Mouse (Mus musculus) stomach, postnatal 0 days (tissue): Measurements from ENCODE around the gene Cep170b. TPM values are rescaled to one million over a fixed set of nuclear protein-coding genes. Genes with fewer than 3 reads are reported as not detected.
A peak's percentile ranks its signal among the peaks of the same experiment; 100 is the strongest.

ENCODE experiments used
- ATAC-seq: fragments of 200-750 bp; cut with Nextera tagmentation; 2 replicates; pipeline ENCODE4 v1.8.0; 2017; ENCODE audit not compliant: low FRiP score, low TSS enrichment
- DNase-seq: peaks from one replicate; pipeline ENCODE4 v3.0.0-alpha.2; 2016; ENCODE audit warnings: low spot score
- H3K27ac ChIP-seq: fragments of 300-500 bp; sonication (generic); replicated peaks from 2 replicates; pipeline ENCODE4 v1.5.1; 2014; ENCODE audit warnings: mild to moderate bottlenecking, control low read depth
- H3K27me3 ChIP-seq: fragments of 300-500 bp; sonication (generic); 2 replicates; pipeline ENCODE4 v1.6.1; 2014; ENCODE audit warnings: low read length; ENCODE audit not compliant: control insufficient read depth, insufficient read depth
- H3K36me3 ChIP-seq: fragments of 300-500 bp; sonication (generic); 2 replicates; pipeline ENCODE4 v1.6.1; 2014; ENCODE audit warnings: low read length, mixed read lengths; ENCODE audit not compliant: control insufficient read depth, insufficient read depth
- H3K4me1 ChIP-seq: fragments of 300-500 bp; sonication (generic); replicated peaks from 2 replicates; pipeline ENCODE4 v1.6.1; 2014; ENCODE audit warnings: antibody characterized with exemption; ENCODE audit not compliant: control insufficient read depth, insufficient read depth
- H3K4me2 ChIP-seq: fragments of 300-500 bp; sonication (generic); replicated peaks from 2 replicates; pipeline ENCODE4 v1.6.1; 2014; ENCODE audit warnings: low read depth, mild to moderate bottlenecking, control low read depth, moderate library complexity
- H3K4me3 ChIP-seq: fragments of 300-500 bp; sonication (generic); 2 replicates; pipeline ENCODE4 v1.5.1; 2014; ENCODE audit warnings: low read depth, low read length, control low read depth
- H3K9ac ChIP-seq: fragments of 300-500 bp; sonication (generic); 2 replicates; pipeline ENCODE4 v1.6.1; 2014; ENCODE audit warnings: mild to moderate bottlenecking, low read length, control low read depth, mixed read lengths
- H3K9me3 ChIP-seq: fragments of 300-500 bp; sonication (generic); 2 replicates; pipeline ENCODE4 v1.6.1; 2016; ENCODE audit warnings: low read length; ENCODE audit not compliant: control insufficient read depth
- CTCF ChIP-seq: IDR thresholded peaks from 2 replicates; pipeline ENCODE4 v1.5.1; 2016; ENCODE audit warnings: antibody characterized with exemption, low read depth, mild to moderate bottlenecking, moderate library complexity
- EP300 ChIP-seq: optimal IDR thresholded peaks from 2 replicates; pipeline ENCODE3; 2016; ENCODE audit warnings: antibody characterized with exemption
- WGBS: fragments of 180-500 bp; shearing (Covaris S2); extraction: QIAGEN DNeasy Blood & Tissue Kit; methylation state at CpG from one replicate; pipeline ENCODE4 v1.1.7; 2014; 5-methylcytosine and 5-hydroxymethylcytosine counted together
- polyA plus RNA-seq: library from polyadenylated mRNA; unstranded; fragments of >200 nt; fragmentation: Nextera tagmentation; extraction: Ambion mirVana; gene quantifications from 2 replicates; pipeline ENCODE4 v1.2.1, GENCODE M21; 2015

The Cep170b gene
- polyA plus RNA-seq, 1 experiment from 2014 or later = 20.7 TPM

DNA sequence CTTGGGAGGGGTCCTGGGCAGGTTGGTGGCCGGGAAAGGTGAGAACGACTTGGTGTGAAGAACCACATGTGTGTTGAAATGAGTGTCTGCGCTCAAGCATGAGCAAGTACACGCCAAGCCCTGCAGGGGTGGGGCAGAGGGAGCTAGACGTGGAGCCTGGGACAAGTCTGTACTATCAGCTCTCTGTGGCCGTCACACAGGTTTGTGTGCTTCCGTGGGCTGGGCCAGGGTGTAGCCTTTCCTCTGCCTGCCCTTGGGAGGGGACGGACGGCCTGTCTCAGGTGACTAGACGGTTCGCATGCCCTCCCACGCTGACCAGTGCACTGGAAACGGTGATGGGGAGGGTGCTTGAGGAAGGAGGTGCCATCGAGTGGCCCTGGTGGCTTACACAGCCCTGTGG, 10.6 kb downstream of the Cep170b start:
- no peak overlapping the region for H3K4me2 ChIP-seq
- ATAC-seq (peak; percentile 84), DNase-seq (peak; percentile 83)
- H3K9ac ChIP-seq = no peak overlapping the region; the same call in 1 of the 2 replicates
- no peak overlapping the region for H3K4me3 ChIP-seq
- H3K4me1 ChIP-seq = peaks cover 2% of the 10 kb centered on the region; the same call in 1 of the 2 replicates
- TF ChIP-seq CTCF = no peak
- no peaks in the 10 kb centered on the region for H3K27me3 ChIP-seq
- peaks cover 21% of the 10 kb centered on the region for H3K36me3 ChIP-seq
- H3K27ac ChIP-seq = peak overlapping the region; percentile 78
- 49% methylated on average over 14 of the region's 14 CpGs for WGBS
- H3K9me3 ChIP-seq = no peaks in the 10 kb centered on the region

DNA sequence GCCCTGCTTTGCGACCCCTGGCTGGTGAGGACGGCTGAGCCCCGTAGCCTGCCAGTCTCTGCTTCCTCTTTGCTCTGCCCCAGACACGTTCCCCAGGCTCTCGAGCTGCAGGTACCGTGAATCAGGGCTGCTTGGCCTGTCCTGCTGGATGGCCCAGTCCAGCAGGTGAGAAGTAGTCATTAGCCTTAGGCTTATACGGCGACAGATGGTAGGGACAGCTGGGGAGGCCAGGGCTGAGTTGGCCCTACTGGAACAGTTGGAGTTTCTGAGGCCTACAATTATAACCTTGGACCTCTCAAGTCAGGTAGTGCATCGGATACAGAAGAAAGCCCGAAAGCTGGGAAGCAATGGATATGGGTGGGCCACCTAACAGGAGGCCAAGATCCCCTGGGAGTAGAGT, 12.3 kb downstream of the Cep170b start:
- Histone ChIP-seq H3K27ac (no peak overlapping the region), H3K27me3 (no peaks in the 10 kb centered on the region), H3K9me3 (no peaks in the 10 kb centered on the region), H3K36me3 (peaks cover 36% of the 10 kb centered on the region), H3K9ac (no peak overlapping the region), H3K4me2 (no peak overlapping the region), H3K4me3 (no peak overlapping the region), H3K4me1 (peaks cover 2% of the 10 kb centered on the region; the same call in 1 of the 2 replicates)
- DNase-seq (no peak), ATAC-seq (no peak)
- no peak for TF ChIP-seq EP300
- TF ChIP-seq CTCF = no peak
- WGBS = 84% methylated on average over 10 of the region's 10 CpGs

DNA sequence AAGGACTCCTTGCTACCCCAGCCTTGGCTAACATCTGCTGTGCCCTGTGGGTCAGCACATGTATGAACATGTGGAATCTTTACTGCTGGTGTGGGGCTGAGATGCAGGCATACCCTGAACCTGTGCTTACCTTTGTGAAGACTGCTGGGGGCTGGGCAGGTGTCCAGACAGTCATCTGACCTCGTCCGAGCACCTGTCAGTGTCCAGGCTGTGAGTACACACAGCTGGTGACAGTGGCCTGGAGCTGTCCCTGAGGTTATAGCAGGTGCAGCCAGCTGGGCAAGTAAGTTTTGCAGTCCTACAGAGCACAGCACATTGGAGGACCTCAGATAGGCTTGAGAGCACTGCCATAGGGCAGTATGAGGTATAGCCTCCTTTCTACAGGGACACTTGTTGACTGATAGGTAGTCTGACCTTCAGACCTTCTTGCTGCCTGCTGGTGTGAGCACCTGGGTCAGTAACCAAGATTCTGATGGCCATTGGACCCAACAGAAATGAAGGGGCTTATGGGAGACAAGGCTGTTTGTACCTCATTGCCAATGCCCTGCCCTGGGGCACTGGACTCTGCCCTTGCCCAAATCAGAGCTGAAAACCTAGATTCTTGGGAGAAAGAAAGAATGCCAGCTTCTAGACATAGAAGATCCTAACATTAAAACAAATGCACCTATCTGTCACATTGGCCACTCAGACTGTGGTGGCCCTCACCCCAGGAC, 14.0 kb downstream of the Cep170b start:
- TF ChIP-seq EP300 (no peak), CTCF (no peak)
- ATAC-seq (no peak), DNase-seq (no peak)
- H3K9ac ChIP-seq = no peak overlapping the region
- H3K27ac ChIP-seq = no peak overlapping the region
- no peak overlapping the region for H3K4me2 ChIP-seq
- H3K27me3 ChIP-seq = no peaks in the 10 kb centered on the region
- peaks cover 51% of the 10 kb centered on the region for H3K36me3 ChIP-seq
- no peak overlapping the region for H3K4me3 ChIP-seq
- WGBS = 68% methylated on average over 2 of the region's 2 CpGs
- H3K9me3 ChIP-seq = no peaks in the 10 kb centered on the region
- 0 out of 2 replicates have a peak, but pooled peaks cover 2% of the 10 kb centered on the region for H3K4me1 ChIP-seq

DNA sequence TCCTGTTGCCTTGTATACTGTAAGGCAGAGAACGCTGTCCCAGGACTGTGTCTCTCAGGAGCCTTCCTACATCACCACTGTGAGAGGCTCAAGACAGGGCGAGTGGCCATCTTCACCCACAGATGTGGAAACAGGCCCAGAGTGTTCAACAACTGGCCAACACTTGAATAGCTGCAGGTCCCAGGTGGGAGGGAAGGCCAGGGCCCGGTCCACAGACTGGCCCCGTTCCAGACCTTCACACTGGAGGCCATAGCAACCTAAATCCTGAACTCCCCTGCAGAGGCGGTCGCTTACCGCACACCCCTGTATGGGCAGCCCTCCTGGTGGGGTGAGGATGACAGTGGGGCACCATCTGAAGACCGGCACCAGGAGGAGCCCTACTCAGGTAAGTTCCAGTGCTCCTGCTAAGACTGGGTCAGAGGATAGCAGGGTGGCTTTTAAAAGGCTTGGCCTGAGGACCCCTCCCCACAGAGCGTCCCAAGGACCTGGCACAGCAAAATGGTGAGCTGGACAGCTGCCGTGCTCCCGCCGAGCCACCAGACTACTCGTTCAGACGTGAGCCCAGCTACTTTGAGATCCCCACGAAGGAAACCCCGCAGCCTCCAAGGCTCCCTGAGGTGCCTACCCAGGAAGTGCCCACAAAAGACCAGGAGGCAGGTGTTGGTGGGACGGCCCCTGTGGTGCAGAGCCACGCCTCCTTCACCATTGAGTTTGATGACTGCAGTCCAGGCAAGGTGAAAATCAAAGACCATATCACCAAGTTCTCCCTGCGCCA, 14.8 kb downstream of the Cep170b start:
- WGBS = 90% methylated on average over 19 of the region's 19 CpGs

DNA sequence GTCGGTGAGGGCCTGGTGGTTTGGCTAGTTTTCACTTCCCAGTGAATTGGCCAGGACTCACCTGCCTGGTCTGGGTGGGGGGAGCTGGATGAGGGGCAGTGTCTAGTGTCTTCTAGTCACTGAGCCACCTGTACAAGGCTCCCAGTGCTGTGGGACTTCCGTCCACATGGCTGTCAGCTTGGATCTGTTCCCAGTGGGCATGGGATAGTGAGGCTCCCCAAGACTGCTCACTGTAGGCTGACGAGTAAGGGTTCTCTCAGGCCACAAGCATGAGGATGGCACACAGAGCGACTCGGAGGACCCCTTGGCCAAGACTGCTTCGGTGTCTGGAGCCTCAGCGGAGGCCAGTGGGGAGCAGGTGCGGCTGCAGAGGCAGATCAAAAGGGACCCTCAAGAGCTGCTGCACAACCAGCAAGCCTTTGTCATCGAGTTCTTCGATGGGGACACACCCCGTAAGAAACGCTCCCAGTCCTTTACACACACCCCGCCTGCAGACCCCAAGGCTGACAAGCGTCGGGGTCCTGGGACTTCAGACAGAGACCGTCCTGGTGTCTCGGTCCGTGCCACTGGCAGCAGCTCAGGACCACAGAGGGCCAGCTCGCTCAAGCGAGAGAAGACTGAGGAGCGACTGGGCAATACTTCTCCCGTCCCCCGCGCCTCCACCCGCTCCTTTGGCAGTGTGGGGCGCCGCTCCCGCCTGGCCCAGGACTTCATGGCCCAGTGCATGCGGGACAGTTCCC, 15.8 kb downstream of the Cep170b start:
- H3K4me3 ChIP-seq = no peak overlapping the region
- peaks cover 53% of the 10 kb centered on the region for H3K36me3 ChIP-seq
- no peaks in the 10 kb centered on the region for H3K9me3 ChIP-seq
- no peak for TF ChIP-seq CTCF
- TF ChIP-seq EP300 = no peak
- DNase-seq (no peak), ATAC-seq (no peak)
- no peaks in the 10 kb centered on the region for H3K4me1 ChIP-seq
- no peak overlapping the region for H3K4me2 ChIP-seq
- no peak overlapping the region for H3K27ac ChIP-seq
- no peak overlapping the region for H3K9ac ChIP-seq
- no peaks in the 10 kb centered on the region for H3K27me3 ChIP-seq
- WGBS = 91% methylated on average over 29 of the region's 29 CpGs

More for the DNA sequence above, 14.8 kb downstream of the Cep170b start:
- DNase-seq = no peak
- H3K27ac ChIP-seq = no peak overlapping the region
- H3K4me1 ChIP-seq = 0 out of 2 replicates have a peak, but pooled peaks cover 2% of the 10 kb centered on the region
- TF ChIP-seq EP300 (no peak), CTCF (no peak)
- H3K4me3 ChIP-seq = no peak overlapping the region
- ATAC-seq = no peak
- H3K9ac ChIP-seq = no peak overlapping the region
- H3K4me2 ChIP-seq = no peak overlapping the region
- no peaks in the 10 kb centered on the region for H3K9me3 ChIP-seq
- peaks cover 53% of the 10 kb centered on the region for H3K36me3 ChIP-seq
- no peaks in the 10 kb centered on the region for H3K27me3 ChIP-seq
